Mouse (Mus musculus) small intestine, adult 2 months (tissue): ENCODE results near the gene A130010J15Rik. TPM values are rescaled to one million over a fixed set of nuclear protein-coding genes. Genes with fewer than 3 reads are reported as not detected.

ENCODE experiments used
- H3K27ac ChIP-seq: fragments of 200-500 bp; 2 replicates; pipeline ENCODE4 v1.5.1; 2012; ENCODE audit warnings: low read depth, low read length, control low read depth, inconsistent platforms; ENCODE audit not compliant: insufficient read depth
- H3K27me3 ChIP-seq: fragments of 200-500 bp; 2 replicates; pipeline ENCODE4 v1.6.1; 2012; ENCODE audit warnings: mild to moderate bottlenecking, moderate library complexity, low read length, inconsistent platforms; ENCODE audit not compliant: control insufficient read depth, insufficient read depth
- H3K36me3 ChIP-seq: fragments of 200-500 bp; 2 replicates; pipeline ENCODE4 v1.6.1; 2012; ENCODE audit warnings: mild to moderate bottlenecking, low read length, control low read depth, inconsistent platforms; ENCODE audit not compliant: control insufficient read depth, insufficient read depth
- H3K4me1 ChIP-seq: fragments of 200-500 bp; 2 replicates; pipeline ENCODE4 v1.6.1; 2012; ENCODE audit warnings: low read length, inconsistent platforms, mixed read lengths; ENCODE audit not compliant: control insufficient read depth, insufficient read depth, insufficient read length
- H3K4me3 ChIP-seq: fragments of 200-500 bp; 2 replicates; pipeline ENCODE4 v1.5.1; 2012; ENCODE audit warnings: low read depth, mild to moderate bottlenecking, control low read depth, inconsistent platforms, low read length, moderate library complexity
- CTCF ChIP-seq: fragments of 200-500 bp; IDR thresholded peaks from 2 replicates; pipeline ENCODE4 v1.5.1; 2012; ENCODE audit warnings: low read depth, mild to moderate bottlenecking, control low read depth, inconsistent platforms, low read length, moderate library complexity, mixed read lengths; ENCODE audit not compliant: insufficient replicate concordance, insufficient read length; ENCODE audit errors: extremely low read depth
- POLR2A ChIP-seq: fragments of 200-500 bp; IDR thresholded peaks from 2 replicates; pipeline ENCODE4 v1.6.1; 2012; ENCODE audit warnings: low read depth, mild to moderate bottlenecking, control low read depth, inconsistent platforms, low read length, moderate library complexity
- WGBS: fragments of 180-500 bp; shearing (Covaris S2); methylation state at CpG from one replicate; pipeline ENCODE4 v1.1.7; 2018; 5-methylcytosine and 5-hydroxymethylcytosine counted together
- polyA plus RNA-seq: library from polyadenylated mRNA; depleted of rRNA; stranded (reverse); fragments of >200 nt; gene quantifications from 2 replicates; pipeline ENCODE4 v1.2.3, GENCODE M21; 2012

The A130010J15Rik gene
- polyA plus RNA-seq, 1 experiment, result 2.0 TPM

GRCm38 (mm10) chr1:193141118-193141517 is 26.7 kb upstream of the A130010J15Rik start:
- Histone ChIP-seq H3K4me1 (no peaks in the 10 kb centered on the region), H3K27ac (no peak overlapping the region), H3K4me3 (no peak overlapping the region), H3K27me3 (no peaks in the 10 kb centered on the region), H3K36me3 (no peaks in the 10 kb centered on the region)
- no peak for TF ChIP-seq CTCF
- TF ChIP-seq POLR2A, result no peak
- WGBS, result 86% methylated on average over 7 of the region's 7 CpGs

- Histone ChIP-seq H3K36me3 (no peaks in the 10 kb centered on the region), H3K4me3 (no peak overlapping the region), H3K27ac (no peak overlapping the region), H3K27me3 (no peaks in the 10 kb centered on the region), H3K4me1 (no peaks in the 10 kb centered on the region)
- TF ChIP-seq CTCF (no peak), POLR2A (no peak)
- 85% methylated on average over 8 of the region's 8 CpGs for WGBS
These were observed 25.3 kb upstream of the A130010J15Rik start for GRCm38 (mm10) chr1:193142517-193143062.

- Histone ChIP-seq H3K4me3 (no peak overlapping the region), H3K27me3 (no peaks in the 10 kb centered on the region), H3K4me1 (no peaks in the 10 kb centered on the region), H3K36me3 (no peaks in the 10 kb centered on the region), H3K27ac (no peak overlapping the region)
- 89% methylated on average over 6 of the region's 6 CpGs for WGBS
- no peak for TF ChIP-seq CTCF
- TF ChIP-seq POLR2A, result no peak
These were observed 23.3 kb upstream of the A130010J15Rik start for GRCm38 (mm10) chr1:193144516-193144915.

GRCm38 (mm10) chr1:193145101-193145500 is 22.7 kb upstream of the A130010J15Rik start:
- Histone ChIP-seq H3K27me3 (no peaks in the 10 kb centered on the region), H3K4me3 (no peak overlapping the region), H3K27ac (no peak overlapping the region), H3K4me1 (no peaks in the 10 kb centered on the region), H3K36me3 (no peaks in the 10 kb centered on the region)
- WGBS, result 76% methylated on average over 4 of the region's 4 CpGs
- TF ChIP-seq CTCF, result no peak
- no peak for TF ChIP-seq POLR2A

GRCm38 (mm10) chr1:193146416-193146815 is 21.4 kb upstream of the A130010J15Rik start:
- no peaks in the 10 kb centered on the region for H3K36me3 ChIP-seq
- no peaks in the 10 kb centered on the region for H3K27me3 ChIP-seq
- H3K4me3 ChIP-seq, result no peak overlapping the region
- no peaks in the 10 kb centered on the region for H3K4me1 ChIP-seq
- TF ChIP-seq CTCF (no peak), POLR2A (no peak)
- WGBS, result 71% methylated on average over 1 of the region's 1 CpGs
- no peak overlapping the region for H3K27ac ChIP-seq

- Histone ChIP-seq H3K4me3 (no peak overlapping the region), H3K27ac (no peak overlapping the region), H3K4me1 (no peaks in the 10 kb centered on the region), H3K36me3 (no peaks in the 10 kb centered on the region), H3K27me3 (no peaks in the 10 kb centered on the region)
- TF ChIP-seq POLR2A, result no peak
- TF ChIP-seq CTCF, result no peak
- WGBS, result 79% methylated on average over 3 of the region's 3 CpGs
These were observed 18.6 kb upstream of the A130010J15Rik start for GRCm38 (mm10) chr1:193149231-193149630.

- Histone ChIP-seq H3K27me3 (no peaks in the 10 kb centered on the region), H3K4me1 (peaks cover 4% of the 10 kb centered on the region; the same call in 1 of the 2 replicates), H3K27ac (no peak overlapping the region), H3K36me3 (no peaks in the 10 kb centered on the region), H3K4me3 (no peak overlapping the region)
- 60% methylated on average over 7 of the region's 7 CpGs for WGBS
- no peak for TF ChIP-seq POLR2A
These were observed 16.7 kb upstream of the A130010J15Rik start for GRCm38 (mm10) chr1:193151134-193151533.
